Mouse (Mus musculus) left cerebral cortex, postnatal 25 days (tissue): ENCODE measurements around the gene 1500011B03Rik. TPM values are rescaled to one million over a fixed set of nuclear protein-coding genes. Genes with fewer than 3 reads are reported as not detected.

ENCODE experiments used
- DNase-seq, 2 experiments: peaks; one replicate each; pipeline ENCODE4 v3.0.0; 2022; ENCODE audit warnings: low spot score in 2 of 2, mixed read lengths in 1 of 2
- intact Hi-C: fragments of 180-260 bp; cut with DNase I; formaldehyde crosslinking; loops from one replicate; pipeline ENCODE4 v1.15.1; 2025
- total RNA-seq, 2 experiments: library from RNA; stranded (reverse); gene quantifications; 2 replicates each; pipeline ENCODE4 v1.2.3; 2021

Gene 1500011B03Rik
- total RNA-seq, 2 experiments from 2014 or later: 162 to 177 TPM

GRCm38 (mm10) chr5:114813525-114814181 is 9.6 kb downstream of the 1500011B03Rik start:
- intact Hi-C loops: no loop called here
- DNase-seq: peak; percentile 92 to 94

- intact Hi-C loops: no loop called here
- DNase-seq: no peak
These were observed 13.4 kb downstream of the 1500011B03Rik start for GRCm38 (mm10) chr5:114809826-114810225.

GRCm38 (mm10) chr5:114809181-114809756 is 14.0 kb downstream of the 1500011B03Rik start:
- intact Hi-C loops: no loop called here

GRCm38 (mm10) chr5:114808385-114808784 is 14.9 kb downstream of the 1500011B03Rik start:
- no peak for DNase-seq
- intact Hi-C loops: no loop called here

More at GRCm38 (mm10) chr5:114809181-114809756, 14.0 kb downstream of the 1500011B03Rik start:
- DNase-seq: no peak

GRCm38 (mm10) chr5:114807893-114808292 is 15.4 kb downstream of the 1500011B03Rik start:
- DNase-seq: no peak
- intact Hi-C loops: no loop called here

GRCm38 (mm10) chr5:114807468-114807867 is 15.8 kb downstream of the 1500011B03Rik start:
- intact Hi-C loops: no loop called here

GRCm38 (mm10) chr5:114807063-114807462 is 16.2 kb downstream of the 1500011B03Rik start:
- DNase-seq: no peak
- intact Hi-C loops: no loop called here

More at GRCm38 (mm10) chr5:114807468-114807867, 15.8 kb downstream of the 1500011B03Rik start:
- DNase-seq: no peak

GRCm38 (mm10) chr5:114806636-114807035 is 16.6 kb downstream of the 1500011B03Rik start:
- no peak for DNase-seq
- intact Hi-C loops: no loop called here

GRCm38 (mm10) chr5:114805436-114806350 is 17.6 kb downstream of the 1500011B03Rik start:
- intact Hi-C loops: no loop called here

GRCm38 (mm10) chr5:114804958-114805357 is 18.3 kb downstream of the 1500011B03Rik start:
- intact Hi-C loops: no loop called here

More at GRCm38 (mm10) chr5:114805436-114806350, 17.6 kb downstream of the 1500011B03Rik start:
- DNase-seq: no peak

GRCm38 (mm10) chr5:114804335-114804734 is 18.9 kb downstream of the 1500011B03Rik start:
- no peak for DNase-seq
- intact Hi-C loops: no loop called here

More at GRCm38 (mm10) chr5:114804958-114805357, 18.3 kb downstream of the 1500011B03Rik start:
- peak; percentile 61 to 70 for DNase-seq

GRCm38 (mm10) chr5:114803231-114803630 is 20.0 kb downstream of the 1500011B03Rik start:
- DNase-seq: no peak
- intact Hi-C loops: no loop called here

- intact Hi-C loops: no loop called here
- no peak for DNase-seq
These were observed 21.4 kb downstream of the 1500011B03Rik start for GRCm38 (mm10) chr5:114801841-114802240.

- no peak for DNase-seq
- intact Hi-C loops: no loop called here
These were observed 22.2 kb downstream of the 1500011B03Rik start for GRCm38 (mm10) chr5:114801049-114801448.

GRCm38 (mm10) chr5:114799848-114800247 is 23.4 kb downstream of the 1500011B03Rik start:
- no peak for DNase-seq
- intact Hi-C loops: no loop called here

GRCm38 (mm10) chr5:114797253-114797652 is 26.0 kb downstream of the 1500011B03Rik start:
- DNase-seq: no peak
- intact Hi-C loops: no loop called here

GRCm38 (mm10) chr5:114796299-114797012 is 26.8 kb downstream of the 1500011B03Rik start:
- intact Hi-C loops: no loop called here
- no peak for DNase-seq

- intact Hi-C loops: no loop called here
These were observed 27.6 kb downstream of the 1500011B03Rik start for GRCm38 (mm10) chr5:114795653-114796052.

GRCm38 (mm10) chr5:114795231-114795630 is 28.0 kb downstream of the 1500011B03Rik start:
- no peak for DNase-seq
- intact Hi-C loops: no loop called here

More at GRCm38 (mm10) chr5:114795653-114796052, 27.6 kb downstream of the 1500011B03Rik start:
- no peak for DNase-seq
